In genomic region chr9:20384532-20385342, GRCm38 (mm10) we compare ENCODE assay signal across 8 mouse cellular contexts. TPM values are rescaled to one million over a fixed set of nuclear protein-coding genes. Genes with fewer than 3 reads are reported as not detected.
A peak's percentile ranks its signal among the peaks of the same experiment; 100 is the strongest.
DNase-seq lines count a peak whose midpoint lies in the region; ATAC-seq lines count a peak whose summit lies in the region.

Gene Zfp560 (minus strand): TSS chr9:20385177.

- H3K4me3 ChIP-seq in forebrain, embryonic 14.5 days (ENCODE audit: low read depth, low read length), result peak within 1 kb of the TSS; percentile 61
- peak within 1 kb of the TSS; percentile 68 for H3K4me3 ChIP-seq in neural tube, embryonic 15.5 days (replicated peaks)

- H3K4me2 ChIP-seq in forebrain, embryonic 14.5 days (ENCODE audit: low read length), result peak within 1 kb of the TSS; percentile 72
- H3K4me2 ChIP-seq in neural tube, embryonic 15.5 days, result peak within 1 kb of the TSS; percentile 80

- peak within 1 kb of the TSS; percentile 81 for H3K9ac ChIP-seq in forebrain, embryonic 14.5 days (ENCODE audit: low read length)
- peak within 1 kb of the TSS; percentile 59 for H3K9ac ChIP-seq in neural tube, embryonic 15.5 days (replicated peaks)

- H3K36me3 ChIP-seq in forebrain, embryonic 14.5 days (ENCODE audit: control insufficient read depth, insufficient read depth, low read length), result no peaks in the 10 kb centered on the region
- no peaks in the 10 kb centered on the region for H3K36me3 ChIP-seq in neural tube, embryonic 15.5 days

- H3K27ac ChIP-seq in forebrain, embryonic 14.5 days (ENCODE audit: low read depth, low read length), result peak within 1 kb of the TSS; percentile 52; the same call in 1 of the 2 replicates
- H3K27ac ChIP-seq in neural tube, embryonic 15.5 days (replicated peaks), result peak within 1 kb of the TSS; percentile 85

- no peaks in the 10 kb centered on the region for H3K27me3 ChIP-seq in forebrain, embryonic 14.5 days (replicated peaks; ENCODE audit: control insufficient read depth, insufficient read depth, low read length)
- H3K27me3 ChIP-seq in neural tube, embryonic 15.5 days (replicated peaks), result no peaks in the 10 kb centered on the region

- intact Hi-C loops in heart, postnatal 14 days (cut with DNase I), result loop anchor here (1.0 to 10.0 kb wide), 2 partner anchors 75 to 160 kb away; no protein-coding TSS in a partner anchor

- H3K9me3 ChIP-seq in forebrain, embryonic 14.5 days (replicated peaks; ENCODE audit: control insufficient read depth, low read length), result no peaks in the 10 kb centered on the region
- 0 out of 2 replicates have a peak, but pooled peaks cover 3% of the 10 kb centered on the region for H3K9me3 ChIP-seq in neural tube, embryonic 15.5 days (replicated peaks)

- peaks cover 8% of the 10 kb centered on the region; the same call in 1 of the 2 replicates for H3K4me1 ChIP-seq in forebrain, embryonic 14.5 days (ENCODE audit: control insufficient read depth, insufficient read depth, low read length)
- peaks cover 16% of the 10 kb centered on the region for H3K4me1 ChIP-seq in neural tube, embryonic 15.5 days

- ATAC-seq in forebrain, embryonic 14.5 days, result peak; percentile 99
- peak; percentile 99 for ATAC-seq in neural tube, embryonic 15.5 days (ENCODE audit: low FRiP score)

- 3% methylated on average over 40 of the region's 40 CpGs for WGBS in forebrain, embryonic 14.5 days
- 4% methylated on average over 40 of the region's 40 CpGs for WGBS in neural tube, embryonic 15.5 days

- peak; percentile 95 for DNase-seq in ES-CJ7 (ENCODE audit: low read depth, low spot score)
- DNase-seq in cerebellum, adult 11 months, result peak; percentile 84
- DNase-seq in forebrain, embryonic 14.5 days (ENCODE audit: low spot score), result peak; percentile 96
- peak; percentile 91 to 94 for DNase-seq in heart, postnatal 14 days
- DNase-seq in layer of hippocampus, adult 11-12 months (ENCODE audit: low spot score), result peak; percentile 84
- DNase-seq in lung, adult 18-20 months, result peak; percentile 86 to 87
- DNase-seq in testis, postnatal 14 days (ENCODE audit: low spot score), result peak; percentile 89

RNA-seq across cellular contexts. Expression of gene Zfp560, which starts in this region (rescaled TPM):
- 53.9 and 58.6 TPM in 2 replicates for polyA plus RNA-seq in forebrain, embryonic 14.5 days (2014; fragmentation: Nextera tagmentation; extraction: Ambion mirVana)
- 10 to 100 TPM; 11.9 TPM for total RNA-seq in heart, postnatal 14 days (2021)
- 33.5 and 37.9 TPM in 2 replicates for polyA plus RNA-seq in neural tube, embryonic 15.5 days (2015; fragmentation: Nextera tagmentation; extraction: Ambion mirVana)

Comparison
In these comparisons a context has a peak if more than half of its experiments do, and no peak if none do; other contexts are left out.
1. Peak in every context shown above with its lines: DNase-seq, ATAC-seq, H3K4me3 ChIP-seq and H3K27ac ChIP-seq.